Mouse (Mus musculus): ENCODE results near the gene Rgs6. TPM values are rescaled to one million over a fixed set of nuclear protein-coding genes. Genes with fewer than 3 reads are reported as not detected.

Rgs6 gene
- polyA plus RNA-seq, 1 experiment, result 16.8 TPM

DNA sequence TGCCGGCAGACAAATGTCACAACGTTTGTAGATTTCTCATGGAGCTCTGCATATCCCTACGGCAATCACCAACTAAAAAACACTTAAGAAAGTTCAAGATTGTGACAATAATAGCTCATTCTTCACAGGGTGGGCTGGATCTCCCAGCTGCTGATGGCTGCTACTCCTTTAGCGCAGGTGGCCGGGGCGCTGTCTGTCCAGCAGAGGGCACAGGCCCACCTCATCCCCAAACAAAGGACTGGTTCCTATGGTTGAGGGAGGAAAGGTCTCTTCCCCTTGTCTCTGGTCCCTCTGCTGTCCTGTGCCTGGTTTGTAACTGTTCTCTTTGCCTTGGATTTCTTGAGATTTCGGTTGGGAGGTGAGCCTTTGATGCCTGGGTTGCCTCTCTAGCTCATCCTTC is 1.5 kb upstream of the Rgs6 start:
- TF ChIP-seq CTCF (IDR thresholded peaks at IDR 0.05; ENCODE audit: borderline replicate concordance, insufficient read depth, low read depth, low read length) (peak; percentile 29; the same call in 1 of the 2 replicates), POLR2A (IDR thresholded peaks at IDR 0.05; ENCODE audit: borderline replicate concordance, insufficient read depth, low read length) (no peak)
- Histone ChIP-seq H3K27ac (ENCODE audit: insufficient read depth, low read length) (no peak overlapping the region), H3K4me3 (replicated peaks; ENCODE audit: insufficient read depth, low read depth, low read length) (no peak overlapping the region), H3K4me1 (ENCODE audit: control insufficient read depth, insufficient read depth, low read length) (no peaks in the 10 kb centered on the region), H3K27me3 (ENCODE audit: control insufficient read depth, insufficient read depth, low read length) (no peaks in the 10 kb centered on the region)
- 49% methylated on average over 7 of the region's 7 CpGs for WGBS
- DNase-seq, result no peak

GRCm38 (mm10) chr12:82587348-82587895 is 670 bp upstream of the Rgs6 start:
- Histone ChIP-seq H3K27me3 (ENCODE audit: control insufficient read depth, insufficient read depth, low read length) (no peaks in the 10 kb centered on the region), H3K4me3 (replicated peaks; ENCODE audit: insufficient read depth, low read depth, low read length) (no peak overlapping the region), H3K4me1 (ENCODE audit: control insufficient read depth, insufficient read depth, low read length) (no peaks in the 10 kb centered on the region), H3K27ac (ENCODE audit: insufficient read depth, low read length) (no peak overlapping the region)
- DNase-seq, result no peak
- WGBS, result 86% methylated on average over 7 of the region's 7 CpGs
- TF ChIP-seq POLR2A (IDR thresholded peaks at IDR 0.05; ENCODE audit: borderline replicate concordance, insufficient read depth, low read length) (no peak), CTCF (IDR thresholded peaks at IDR 0.05; ENCODE audit: borderline replicate concordance, insufficient read depth, low read depth, low read length) (no peak)

DNA sequence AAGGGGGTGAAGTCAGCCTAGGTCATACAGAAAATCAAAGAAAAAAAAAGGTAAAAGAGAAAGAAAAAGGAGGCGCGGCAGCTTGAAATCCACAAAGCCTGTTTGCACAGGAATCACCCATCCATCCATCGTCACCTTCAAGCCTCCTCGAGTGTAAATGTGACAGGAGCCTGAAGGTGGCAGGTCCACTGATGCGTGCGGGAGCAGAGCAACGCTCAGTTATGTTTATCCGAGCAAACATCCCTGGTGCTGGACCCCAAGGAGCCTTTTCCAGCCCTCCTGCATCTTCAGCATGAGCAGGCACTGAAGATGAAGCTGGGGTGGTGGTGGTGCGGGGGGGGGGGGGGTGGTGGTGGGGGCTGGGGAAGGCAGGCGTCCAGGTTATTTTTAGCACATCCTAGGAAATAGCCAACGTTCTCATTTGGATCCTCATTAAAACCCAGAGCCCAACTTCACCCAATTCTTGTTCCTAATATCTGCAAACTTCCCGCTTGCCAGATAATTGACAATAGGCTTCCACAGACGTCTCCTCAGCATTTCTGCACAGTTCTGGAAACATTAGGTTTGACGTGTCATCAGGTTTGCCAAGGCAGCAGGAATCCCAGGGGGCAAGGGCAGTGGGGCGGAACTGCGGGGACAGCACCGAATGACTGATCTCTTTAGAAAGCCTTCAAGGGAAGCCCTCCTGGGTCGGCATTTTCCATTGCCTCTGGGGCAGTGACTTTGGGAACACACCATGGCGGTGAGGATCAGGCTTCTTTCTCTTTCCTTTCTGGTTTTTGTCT is 946 bp downstream of the Rgs6 start:
- Histone ChIP-seq H3K4me1 (ENCODE audit: control insufficient read depth, insufficient read depth, low read length) (no peaks in the 10 kb centered on the region), H3K4me3 (replicated peaks; ENCODE audit: insufficient read depth, low read depth, low read length) (no peak overlapping the region), H3K27ac (ENCODE audit: insufficient read depth, low read length) (no peak overlapping the region), H3K27me3 (ENCODE audit: control insufficient read depth, insufficient read depth, low read length) (no peaks in the 10 kb centered on the region)
- DNase-seq, result peak in 1 of 2 experiments; percentile 6
- WGBS, result 14% methylated on average over 18 of the region's 19 CpGs
- TF ChIP-seq CTCF (IDR thresholded peaks at IDR 0.05; ENCODE audit: borderline replicate concordance, insufficient read depth, low read depth, low read length) (no peak), POLR2A (IDR thresholded peaks at IDR 0.05; ENCODE audit: borderline replicate concordance, insufficient read depth, low read length) (no peak)

GRCm38 (mm10) chr12:82599011-82599410 is 10.9 kb downstream of the Rgs6 start:
- TF ChIP-seq POLR2A (IDR thresholded peaks at IDR 0.05; ENCODE audit: borderline replicate concordance, insufficient read depth, low read length) (no peak), CTCF (IDR thresholded peaks at IDR 0.05; ENCODE audit: borderline replicate concordance, insufficient read depth, low read depth, low read length) (no peak)
- WGBS, result 88% methylated on average over 2 of the region's 2 CpGs
- Histone ChIP-seq H3K27me3 (ENCODE audit: control insufficient read depth, insufficient read depth, low read length) (no peaks in the 10 kb centered on the region), H3K4me1 (ENCODE audit: control insufficient read depth, insufficient read depth, low read length) (no peaks in the 10 kb centered on the region), H3K4me3 (replicated peaks; ENCODE audit: insufficient read depth, low read depth, low read length) (no peak overlapping the region), H3K27ac (ENCODE audit: insufficient read depth, low read length) (no peak overlapping the region)
- DNase-seq, result no peak

DNA sequence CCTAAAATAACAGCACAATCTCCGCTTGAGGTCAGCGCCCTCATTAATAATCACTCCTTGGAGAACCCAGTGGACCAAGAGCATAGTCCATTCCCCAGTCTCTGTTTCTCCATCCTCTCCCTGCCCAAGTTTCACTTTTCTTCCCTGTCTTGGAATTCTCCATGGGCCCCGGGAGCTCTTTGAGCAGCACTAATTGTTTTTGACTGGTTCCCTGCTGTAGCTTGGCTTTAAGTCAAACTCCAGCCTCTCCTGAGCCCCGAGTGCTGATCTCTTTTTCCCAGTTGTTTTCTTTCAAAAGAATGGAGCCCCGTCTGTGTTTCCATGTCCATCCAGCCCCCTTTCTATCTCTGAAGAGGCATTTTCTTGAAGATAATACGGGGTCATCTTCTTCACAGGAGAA is 12.3 kb downstream of the Rgs6 start:
- Histone ChIP-seq H3K27ac (ENCODE audit: insufficient read depth, low read length) (no peak overlapping the region), H3K4me1 (ENCODE audit: control insufficient read depth, insufficient read depth, low read length) (no peaks in the 10 kb centered on the region), H3K4me3 (replicated peaks; ENCODE audit: insufficient read depth, low read depth, low read length) (no peak overlapping the region), H3K27me3 (ENCODE audit: control insufficient read depth, insufficient read depth, low read length) (no peaks in the 10 kb centered on the region)
- no peak for DNase-seq
- no peak for TF ChIP-seq CTCF (IDR thresholded peaks at IDR 0.05; ENCODE audit: borderline replicate concordance, insufficient read depth, low read depth, low read length)
- no peak for TF ChIP-seq POLR2A (IDR thresholded peaks at IDR 0.05; ENCODE audit: borderline replicate concordance, insufficient read depth, low read length)
- WGBS, result 27% methylated on average over 6 of the region's 6 CpGs

DNA sequence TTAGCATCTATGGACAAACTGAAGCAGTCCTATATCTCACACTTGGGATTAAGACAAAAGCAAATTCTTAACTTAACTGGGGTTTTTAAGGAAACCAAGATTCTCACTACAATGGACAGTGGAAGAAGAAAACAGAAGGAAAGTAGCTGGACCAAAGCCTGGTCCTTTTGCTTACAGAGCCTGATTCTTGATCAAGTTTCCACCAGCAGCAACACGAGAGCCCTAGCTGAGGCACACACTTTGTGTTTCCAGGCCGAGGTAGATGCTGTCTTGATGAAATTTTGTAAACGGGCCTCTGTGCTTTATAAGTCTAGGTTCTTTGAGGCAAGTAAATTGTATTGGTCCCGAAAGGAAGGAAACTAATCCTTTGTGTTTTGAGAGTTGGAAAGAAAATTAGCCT is 14.7 kb downstream of the Rgs6 start:
- Histone ChIP-seq H3K27me3 (ENCODE audit: control insufficient read depth, insufficient read depth, low read length) (no peaks in the 10 kb centered on the region), H3K4me1 (ENCODE audit: control insufficient read depth, insufficient read depth, low read length) (no peaks in the 10 kb centered on the region), H3K27ac (ENCODE audit: insufficient read depth, low read length) (no peak overlapping the region), H3K4me3 (replicated peaks; ENCODE audit: insufficient read depth, low read depth, low read length) (no peak overlapping the region)
- DNase-seq, result no peak
- 90% methylated on average over 4 of the region's 4 CpGs for WGBS
- TF ChIP-seq CTCF (IDR thresholded peaks at IDR 0.05; ENCODE audit: borderline replicate concordance, insufficient read depth, low read depth, low read length) (no peak), POLR2A (IDR thresholded peaks at IDR 0.05; ENCODE audit: borderline replicate concordance, insufficient read depth, low read length) (no peak)

DNA sequence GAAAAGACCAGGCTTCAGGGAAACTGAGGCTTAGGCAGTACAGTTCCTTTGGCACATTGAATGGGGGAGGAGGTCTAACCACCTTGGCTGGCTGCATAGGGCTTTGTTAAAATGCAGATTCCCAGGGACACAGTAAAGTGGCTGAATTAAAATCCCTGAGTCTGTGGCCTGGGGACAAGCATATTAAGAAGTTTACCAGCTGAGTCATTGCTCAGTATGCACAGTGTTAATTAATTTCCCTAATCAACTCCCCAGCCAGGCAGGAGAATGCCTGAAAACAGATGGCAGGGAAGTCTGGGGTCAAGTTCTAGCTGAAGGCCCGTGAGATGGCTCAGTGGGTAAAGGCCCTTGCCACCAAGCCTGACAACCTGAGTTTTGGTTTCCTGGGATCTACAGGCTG is 15.2 kb downstream of the Rgs6 start:
- 41% methylated on average over 1 of the region's 1 CpGs for WGBS
- Histone ChIP-seq H3K27ac (ENCODE audit: insufficient read depth, low read length) (no peak overlapping the region), H3K4me3 (replicated peaks; ENCODE audit: insufficient read depth, low read depth, low read length) (no peak overlapping the region), H3K27me3 (ENCODE audit: control insufficient read depth, insufficient read depth, low read length) (no peaks in the 10 kb centered on the region), H3K4me1 (ENCODE audit: control insufficient read depth, insufficient read depth, low read length) (no peaks in the 10 kb centered on the region)
- TF ChIP-seq POLR2A (IDR thresholded peaks at IDR 0.05; ENCODE audit: borderline replicate concordance, insufficient read depth, low read length), result no peak
- TF ChIP-seq CTCF (IDR thresholded peaks at IDR 0.05; ENCODE audit: borderline replicate concordance, insufficient read depth, low read depth, low read length), result no peak
- DNase-seq, result peak in 1 of 2 experiments; percentile 15

- 58% methylated on average over 4 of the region's 4 CpGs for WGBS
- Histone ChIP-seq H3K4me1 (ENCODE audit: control insufficient read depth, insufficient read depth, low read length) (no peaks in the 10 kb centered on the region), H3K27ac (ENCODE audit: insufficient read depth, low read length) (no peak overlapping the region), H3K4me3 (replicated peaks; ENCODE audit: insufficient read depth, low read depth, low read length) (no peak overlapping the region), H3K27me3 (ENCODE audit: control insufficient read depth, insufficient read depth, low read length) (no peaks in the 10 kb centered on the region)
- TF ChIP-seq POLR2A (IDR thresholded peaks at IDR 0.05; ENCODE audit: borderline replicate concordance, insufficient read depth, low read length), result no peak
- TF ChIP-seq CTCF (IDR thresholded peaks at IDR 0.05; ENCODE audit: borderline replicate concordance, insufficient read depth, low read depth, low read length), result no peak
- no peak for DNase-seq
Observed at GRCm38 (mm10) chr12:82603979-82604378, 15.9 kb downstream of the Rgs6 start.

All from cerebellum, adult 2 months (tissue).